Mouse (Mus musculus) hindbrain, embryonic 16.5 days (tissue): ENCODE data around the gene Adgrg1. TPM values are rescaled to one million over a fixed set of nuclear protein-coding genes. Genes with fewer than 3 reads are reported as not detected.
A peak's percentile ranks its signal among the peaks of the same experiment; 100 is the strongest.

Source experiments
- ATAC-seq: fragments of 200-750 bp; cut with Nextera tagmentation; 2 replicates; pipeline ENCODE4 v1.8.0; 2017; ENCODE audit warnings: moderate TSS enrichment, moderate library complexity
- H3K27ac ChIP-seq: fragments of 300-500 bp; sonication (generic); 2 replicates; pipeline ENCODE4 v1.5.1; 2014; ENCODE audit warnings: low read depth, mild to moderate bottlenecking, control low read depth, low read length, moderate library complexity
- H3K27me3 ChIP-seq: fragments of 300-500 bp; sonication (generic); replicated peaks from 2 replicates; pipeline ENCODE4 v1.6.1; 2014; ENCODE audit warnings: low read length; ENCODE audit not compliant: control insufficient read depth, insufficient read depth
- H3K36me3 ChIP-seq: fragments of 300-500 bp; sonication (generic); 2 replicates; pipeline ENCODE4 v1.6.1; 2014; ENCODE audit warnings: mild to moderate bottlenecking, low read length, moderate library complexity, mixed read lengths; ENCODE audit not compliant: control insufficient read depth, insufficient read depth
- H3K4me1 ChIP-seq: fragments of 300-500 bp; sonication (generic); 2 replicates; pipeline ENCODE4 v1.6.1; 2014; ENCODE audit warnings: low read depth, low read length; ENCODE audit not compliant: control insufficient read depth, insufficient read depth
- H3K4me2 ChIP-seq: fragments of 300-500 bp; sonication (generic); 2 replicates; pipeline ENCODE4 v1.6.1; 2014; ENCODE audit warnings: mild to moderate bottlenecking, low read length, control low read depth, moderate library complexity
- H3K4me3 ChIP-seq: fragments of 300-500 bp; sonication (generic); 2 replicates; pipeline ENCODE4 v1.5.1; 2014; ENCODE audit warnings: mild to moderate bottlenecking, low read length, control low read depth, moderate library complexity
- H3K9ac ChIP-seq: fragments of 300-500 bp; sonication (generic); 2 replicates; pipeline ENCODE4 v1.6.1; 2014; ENCODE audit warnings: low read depth, mild to moderate bottlenecking, control low read depth, low read length, moderate library complexity
- H3K9me3 ChIP-seq: fragments of 300-500 bp; sonication (generic); 2 replicates; pipeline ENCODE4 v1.6.1; 2014; ENCODE audit warnings: mild to moderate bottlenecking, low read length, moderate library complexity; ENCODE audit not compliant: control insufficient read depth
- WGBS: fragments of 180-500 bp; shearing (Covaris S2); extraction: QIAGEN DNeasy Blood & Tissue Kit; methylation state at CpG from one replicate; pipeline ENCODE4 v1.1.7; 2014; 5-methylcytosine and 5-hydroxymethylcytosine counted together
- polyA plus RNA-seq: library from polyadenylated mRNA; unstranded; fragments of >200 nt; fragmentation: Nextera tagmentation; extraction: Ambion mirVana; gene quantifications from 2 replicates; pipeline ENCODE4 v1.2.1, GENCODE M21; 2015

Adgrg1 gene
- polyA plus RNA-seq, 1 experiment from 2014 or later = 112 TPM

GRCm38 (mm10) chr8:95012442-95012919 lies 37.9 kb downstream of the Adgrg1 start:
- H3K9me3 ChIP-seq = no peaks in the 10 kb centered on the region
- no peak for ATAC-seq
- H3K4me3 ChIP-seq = no peak overlapping the region
- no peak overlapping the region for H3K4me2 ChIP-seq
- H3K9ac ChIP-seq = no peak overlapping the region
- peaks cover 56% of the 10 kb centered on the region for H3K36me3 ChIP-seq
- H3K27me3 ChIP-seq = no peaks in the 10 kb centered on the region
- no peaks in the 10 kb centered on the region for H3K4me1 ChIP-seq
- no peak overlapping the region for H3K27ac ChIP-seq
- WGBS = 90% methylated on average over 15 of the region's 15 CpGs

GRCm38 (mm10) chr8:95015866-95016265 lies 41.3 kb downstream of the Adgrg1 start:
- 75% methylated on average over 4 of the region's 4 CpGs for WGBS
- H3K9ac ChIP-seq = no peak overlapping the region

GRCm38 (mm10) chr8:95016684-95017083 lies 42.1 kb downstream of the Adgrg1 start:
- H3K9ac ChIP-seq = no peak overlapping the region
- H3K4me2 ChIP-seq = no peak overlapping the region
- no peak overlapping the region for H3K4me3 ChIP-seq
- WGBS = 51% methylated on average over 4 of the region's 4 CpGs
- H3K4me1 ChIP-seq = no peaks in the 10 kb centered on the region
- no peaks in the 10 kb centered on the region for H3K9me3 ChIP-seq
- H3K36me3 ChIP-seq = peaks cover 26% of the 10 kb centered on the region
- no peak overlapping the region for H3K27ac ChIP-seq
- H3K27me3 ChIP-seq = no peaks in the 10 kb centered on the region
- ATAC-seq = peak; percentile 19; the same call in 1 of the 2 replicates

More at GRCm38 (mm10) chr8:95015866-95016265, 41.3 kb downstream of the Adgrg1 start:
- ATAC-seq = no peak
- no peak overlapping the region for H3K4me2 ChIP-seq
- no peaks in the 10 kb centered on the region for H3K4me1 ChIP-seq
- H3K36me3 ChIP-seq = peaks cover 33% of the 10 kb centered on the region
- no peaks in the 10 kb centered on the region for H3K27me3 ChIP-seq
- H3K27ac ChIP-seq = no peak overlapping the region
- H3K9me3 ChIP-seq = no peaks in the 10 kb centered on the region
- H3K4me3 ChIP-seq = no peak overlapping the region

GRCm38 (mm10) chr8:95017451-95017850 lies 42.9 kb downstream of the Adgrg1 start, which contains the start of gene Adgrg3:
Adgrg3 (plus strand) TSS chr8:95017692.
- ATAC-seq = no peak
- H3K4me3 ChIP-seq = no peak within 1 kb of the TSS
- no peaks in the 10 kb centered on the region for H3K27me3 ChIP-seq
- no peaks in the 10 kb centered on the region for H3K9me3 ChIP-seq
- H3K9ac ChIP-seq = no peak within 1 kb of the TSS
- H3K4me2 ChIP-seq = no peak within 1 kb of the TSS
- 82% methylated on average over 11 of the region's 11 CpGs for WGBS
- H3K4me1 ChIP-seq = no peaks in the 10 kb centered on the region
- no peak within 1 kb of the TSS for H3K27ac ChIP-seq
- peaks cover 21% of the 10 kb centered on the region for H3K36me3 ChIP-seq

GRCm38 (mm10) chr8:95017969-95018635 lies 43.6 kb downstream of the Adgrg1 start:
- H3K27ac ChIP-seq = no peak overlapping the region
- H3K9me3 ChIP-seq = no peaks in the 10 kb centered on the region
- peaks cover 16% of the 10 kb centered on the region for H3K36me3 ChIP-seq
- H3K4me2 ChIP-seq = no peak overlapping the region
- H3K4me3 ChIP-seq = no peak overlapping the region
- H3K9ac ChIP-seq = no peak overlapping the region
- H3K27me3 ChIP-seq = no peaks in the 10 kb centered on the region
- no peak for ATAC-seq
- no peaks in the 10 kb centered on the region for H3K4me1 ChIP-seq
- 70% methylated on average over 9 of the region's 9 CpGs for WGBS

GRCm38 (mm10) chr8:95020293-95020777 lies 45.8 kb downstream of the Adgrg1 start:
- WGBS = 74% methylated on average over 12 of the region's 12 CpGs
- no peak overlapping the region for H3K4me3 ChIP-seq
- no peaks in the 10 kb centered on the region for H3K4me1 ChIP-seq
- no peak overlapping the region for H3K4me2 ChIP-seq
- H3K27ac ChIP-seq = no peak overlapping the region
- no peak overlapping the region for H3K9ac ChIP-seq
- no peaks in the 10 kb centered on the region for H3K36me3 ChIP-seq
- ATAC-seq = no peak
- no peaks in the 10 kb centered on the region for H3K27me3 ChIP-seq
- H3K9me3 ChIP-seq = no peaks in the 10 kb centered on the region

GRCm38 (mm10) chr8:95020821-95021220 lies 46.3 kb downstream of the Adgrg1 start:
- no peak overlapping the region for H3K4me2 ChIP-seq
- no peak overlapping the region for H3K4me3 ChIP-seq
- H3K9ac ChIP-seq = no peak overlapping the region
- no peaks in the 10 kb centered on the region for H3K9me3 ChIP-seq
- H3K27me3 ChIP-seq = no peaks in the 10 kb centered on the region
- no peak overlapping the region for H3K27ac ChIP-seq
- WGBS = 86% methylated on average over 10 of the region's 10 CpGs
- H3K36me3 ChIP-seq = no peaks in the 10 kb centered on the region
- H3K4me1 ChIP-seq = no peaks in the 10 kb centered on the region
- ATAC-seq = no peak

GRCm38 (mm10) chr8:95023201-95023600 lies 48.6 kb downstream of the Adgrg1 start:
- H3K4me1 ChIP-seq = no peaks in the 10 kb centered on the region
- 19% methylated on average over 8 of the region's 8 CpGs for WGBS
- H3K4me2 ChIP-seq = no peak overlapping the region
- no peaks in the 10 kb centered on the region for H3K9me3 ChIP-seq
- H3K36me3 ChIP-seq = no peaks in the 10 kb centered on the region
- no peak for ATAC-seq
- H3K4me3 ChIP-seq = no peak overlapping the region
- no peak overlapping the region for H3K27ac ChIP-seq
- H3K9ac ChIP-seq = no peak overlapping the region
- H3K27me3 ChIP-seq = no peaks in the 10 kb centered on the region

- Histone ChIP-seq H3K9ac (no peak overlapping the region), H3K4me3 (no peak overlapping the region), H3K36me3 (no peaks in the 10 kb centered on the region), H3K9me3 (no peaks in the 10 kb centered on the region), H3K27me3 (no peaks in the 10 kb centered on the region), H3K4me2 (no peak overlapping the region), H3K27ac (no peak overlapping the region), H3K4me1 (no peaks in the 10 kb centered on the region)
- WGBS = 77% methylated on average over 4 of the region's 4 CpGs
- ATAC-seq = no peak
Observed at GRCm38 (mm10) chr8:95024387-95024786, 49.8 kb downstream of the Adgrg1 start.
